Mouse (Mus musculus) ES-Bruce4 (cell line): ENCODE measurements around the gene Cyp24a1.

Experiments
- CTCF ChIP-seq: IDR thresholded peaks from one replicate; pipeline ENCODE4 v1.8.1; 2011; ENCODE audit warnings: low read depth, low read length
- EP300 ChIP-seq: IDR thresholded peaks from 2 replicates; pipeline ENCODE4 v1.6.1; 2011; ENCODE audit warnings: low read depth, low read length; ENCODE audit not compliant: insufficient read depth
- POLR2A ChIP-seq: IDR thresholded peaks from one replicate; pipeline ENCODE4 v1.8.1; 2011; ENCODE audit warnings: low read length; ENCODE audit not compliant: insufficient read depth

GRCm38 (mm10) chr2:170494784-170495710 is 1.9 kb downstream of the Cyp24a1 start:
- no peak for TF ChIP-seq POLR2A
- no peak for TF ChIP-seq CTCF
- TF ChIP-seq EP300 = no peak
